Comparison of ENCODE assay signal across 21 mouse cellular contexts in the genomic region with DNA sequence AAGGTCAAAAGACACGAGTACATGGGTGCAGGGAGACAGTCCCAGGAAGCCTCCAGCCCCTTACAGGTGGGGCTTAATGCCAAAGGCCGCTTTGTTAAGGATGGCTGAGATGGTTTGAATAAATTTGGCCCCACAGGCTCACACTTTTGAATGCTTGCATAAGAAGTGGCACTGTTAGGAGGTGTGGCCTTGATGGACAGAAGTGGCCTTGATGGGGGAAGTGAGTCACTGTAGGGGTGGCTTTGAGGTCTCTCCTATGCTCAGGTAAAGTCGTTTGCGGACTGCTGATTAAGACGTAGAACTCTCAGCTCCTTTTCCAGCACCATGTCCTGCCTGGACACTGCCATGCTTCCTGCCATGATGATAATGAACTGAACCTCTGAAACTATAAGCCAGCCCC. TPM values are rescaled to one million over a fixed set of nuclear protein-coding genes. Genes with fewer than 3 reads are reported as not detected.
"Had no signal": no experiment of that assay in that cellular context is flagged by ENCODE, and none has a peak within 500 bp of the region (broad histone marks: within the 10 kb centered on the region; RNA-seq: fewer than 3 reads in every experiment).

No protein-coding gene starts in this region.

- H3K27ac ChIP-seq: lung, embryonic 15.5 days; macrophage; midbrain, embryonic 13.5 days; midbrain, embryonic 15.5 days; neural tube, embryonic 12.5 days had no signal

- H3K4me3 ChIP-seq: lung, embryonic 15.5 days; megakaryocyte, embryonic 14.5 days; midbrain, embryonic 13.5 days; midbrain, embryonic 15.5 days; neural tube, embryonic 12.5 days had no signal

- ATAC-seq: liver, postnatal 0 days; lung, postnatal 0 days; midbrain, embryonic 13.5 days; midbrain, embryonic 15.5 days had no signal

- H3K4me2 ChIP-seq: lung, embryonic 15.5 days; midbrain, embryonic 11.5 days; midbrain, embryonic 13.5 days; midbrain, embryonic 15.5 days; neural tube, embryonic 12.5 days had no signal

- DNase-seq: liver, postnatal 0 days; lung, adult 2 months; lung, postnatal 14 days; lung, postnatal 36 days; retina, postnatal 1 day; right cerebral cortex, adult 18-20 months; right cerebral cortex, postnatal 25 days; right cerebral cortex, postnatal 4 days; spleen, adult 18-20 months; thymus, adult 18-20 months; thymus, postnatal 14 days; thymus, postnatal 36 days had no signal

- H3K9me3 ChIP-seq: lung, embryonic 15.5 days; megakaryocyte, embryonic 14.5 days; midbrain, embryonic 13.5 days; midbrain, embryonic 15.5 days; neural tube, embryonic 12.5 days had no signal

- H3K27me3 ChIP-seq: lung, embryonic 15.5 days; midbrain, embryonic 13.5 days; midbrain, embryonic 15.5 days; neural tube, embryonic 12.5 days had no signal

- H3K36me3 ChIP-seq: midbrain, embryonic 13.5 days; midbrain, embryonic 15.5 days; neural tube, embryonic 12.5 days had no signal

- H3K9ac ChIP-seq: liver, postnatal 0 days; lung, embryonic 15.5 days; midbrain, embryonic 13.5 days; midbrain, embryonic 15.5 days; neural tube, embryonic 12.5 days had no signal

RNA-seq across cellular contexts. Expression of gene Arhgef17, which starts 34.1 kb away (rescaled TPM):
- total RNA-seq: neutrophil, adult 5-6 weeks had no signal
